Mouse (Mus musculus) macrophage (primary cell): ENCODE data around the gene Ankrd1. TPM values are rescaled to one million over a fixed set of nuclear protein-coding genes. Genes with fewer than 3 reads are reported as not detected.

ENCODE experiments used
- H3K27ac ChIP-seq: fragments of 350-480 bp; formaldehyde crosslinking; 2 replicates; pipeline ENCODE4 v1.9.0; 2021
- H3K36me3 ChIP-seq: fragments of 350-480 bp; formaldehyde crosslinking; 2 replicates; pipeline ENCODE4 v1.9.0; 2021; ENCODE audit errors: inconsistent target
- H3K4me3 ChIP-seq: fragments of 350-480 bp; formaldehyde crosslinking; 2 replicates; pipeline ENCODE4 v1.9.0; 2021; ENCODE audit errors: inconsistent target
- H3K79me2 ChIP-seq: fragments of 350-480 bp; formaldehyde crosslinking; 2 replicates; pipeline ENCODE4 v1.9.0; 2021; ENCODE audit errors: inconsistent target
- WGBS: methylation state at CpG from one replicate; pipeline ENCODE4 v1.1.7; 2026; ENCODE audit warnings: inconsistent platforms; ENCODE audit not compliant: missing documents; 5-methylcytosine and 5-hydroxymethylcytosine counted together
- polyA plus RNA-seq: library from polyadenylated mRNA; stranded (reverse); fragments of 250-400 nt; gene quantifications from 3 replicates; pipeline ENCODE4 v1.2.4, GENCODE M21; 2018; ENCODE audit warnings: inconsistent platforms
- total RNA-seq, 78 experiments: library from RNA; depleted of rRNA; stranded (reverse); fragments of 250-400 nt; gene quantifications; 1 replicate in 9 of 78; 2 replicates in 24 of 78; 3 replicates in 43 of 78; 4 replicates in 2 of 78; pipeline ENCODE4 v1.2.4; 2018; ENCODE audit warnings: inconsistent platforms in 56 of 78

Ankrd1 gene
- total RNA-seq (2018; cell fraction: chromatin; rRNA removed), result under 1 TPM in 1 of 26 experiments, not detected in 25; 0.35 TPM
- under 1 TPM in 11 of 26 experiments, not detected in 15; 0.07 to 0.24 (median 0.14) TPM for total RNA-seq (2018; cell fraction: cytosol; rRNA removed)
- total RNA-seq (2018; cell fraction: nucleus; rRNA removed), result not detected
- 0.12 to 0.33 TPM in 2 of 3 replicates, not detected in the other for polyA plus RNA-seq

GRCm38 (mm10) chr19:36119783-36120471 lies at the start of gene Ankrd1:
TSS of gene Ankrd1 (minus strand) at chr19:36120099.
- Histone ChIP-seq H3K27ac (no peak within 1 kb of the TSS), H3K36me3 (no peaks in the 10 kb centered on the region), H3K79me2 (no peaks in the 10 kb centered on the region), H3K4me3 (no peak within 1 kb of the TSS)
- WGBS, result 80% methylated on average over 10 of the region's 14 CpGs

GRCm38 (mm10) chr19:36169101-36169500 lies 49.2 kb upstream of the Ankrd1 start:
- 80% methylated on average over 2 of the region's 2 CpGs for WGBS
- Histone ChIP-seq H3K4me3 (no peak overlapping the region), H3K27ac (no peak overlapping the region), H3K36me3 (no peaks in the 10 kb centered on the region), H3K79me2 (no peaks in the 10 kb centered on the region)

DNA sequence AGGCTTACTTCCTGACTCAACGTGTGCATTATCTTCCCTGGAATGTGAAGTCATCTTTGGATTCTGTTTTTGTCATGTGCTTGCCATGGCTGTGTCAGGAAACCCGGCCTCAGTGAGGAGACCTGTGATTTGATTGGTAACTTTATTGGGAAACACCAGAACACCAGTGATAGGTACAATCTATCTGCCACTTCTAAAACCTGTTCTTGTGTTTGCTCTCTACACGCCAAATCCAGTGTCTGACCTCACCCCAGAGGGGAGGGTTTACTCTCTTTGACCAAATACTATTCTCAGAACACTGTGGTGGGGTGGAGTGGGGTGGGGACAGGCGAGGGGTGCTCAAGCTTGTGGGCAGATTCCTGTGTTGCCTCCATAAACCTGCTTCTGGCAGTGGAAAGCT lies 48.2 kb upstream of the Ankrd1 start:
- 80% methylated on average over 4 of the region's 4 CpGs for WGBS
- H3K27ac ChIP-seq, result no peak overlapping the region
- no peak overlapping the region for H3K4me3 ChIP-seq
- H3K36me3 ChIP-seq, result no peaks in the 10 kb centered on the region
- H3K79me2 ChIP-seq, result no peaks in the 10 kb centered on the region

GRCm38 (mm10) chr19:36167291-36167896 lies 47.5 kb upstream of the Ankrd1 start:
- WGBS, result 87% methylated on average over 6 of the region's 6 CpGs

DNA sequence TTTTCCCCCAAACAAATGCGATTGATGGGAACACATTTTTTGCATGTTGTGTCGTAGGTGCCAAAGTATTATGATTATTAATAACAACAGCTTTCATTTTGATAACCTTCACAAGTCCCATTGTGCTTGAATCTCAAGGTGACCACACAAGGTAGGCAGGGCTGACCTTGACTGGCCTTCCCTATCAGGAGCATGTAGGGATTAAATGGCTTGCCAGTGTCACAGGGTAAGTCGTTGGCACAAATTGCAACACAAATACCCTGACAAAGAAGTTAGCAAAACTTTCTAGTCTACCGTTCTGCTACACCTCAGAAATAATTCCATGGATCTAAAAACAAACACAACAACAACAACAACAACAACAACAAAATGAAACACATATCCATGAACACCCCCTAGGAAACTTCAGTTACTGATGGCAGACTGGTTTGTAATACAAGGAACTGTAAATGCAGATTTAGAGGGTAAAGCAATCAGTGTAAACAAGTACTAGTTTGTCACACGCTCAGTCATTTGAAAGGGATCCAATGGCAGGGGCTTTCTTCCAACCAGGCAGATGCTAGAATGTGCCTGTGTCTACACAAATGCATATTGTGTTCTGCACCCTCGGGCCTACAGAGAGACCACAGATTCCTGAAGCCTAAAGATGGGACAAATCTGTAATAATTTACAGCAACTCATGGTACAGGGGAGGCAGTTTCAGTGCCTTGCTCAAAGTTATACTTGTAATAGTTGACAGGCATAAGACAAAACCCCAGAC lies 46.7 kb upstream of the Ankrd1 start:
- Histone ChIP-seq H3K79me2 (no peaks in the 10 kb centered on the region), H3K27ac (no peak overlapping the region), H3K36me3 (no peaks in the 10 kb centered on the region), H3K4me3 (no peak overlapping the region)
- 91% methylated on average over 6 of the region's 6 CpGs for WGBS

More at GRCm38 (mm10) chr19:36167291-36167896, 47.5 kb upstream of the Ankrd1 start:
- Histone ChIP-seq H3K27ac (no peak overlapping the region), H3K79me2 (no peaks in the 10 kb centered on the region), H3K36me3 (no peaks in the 10 kb centered on the region), H3K4me3 (no peak overlapping the region)

GRCm38 (mm10) chr19:36165351-36165750 lies 45.5 kb upstream of the Ankrd1 start:
- Histone ChIP-seq H3K27ac (no peak overlapping the region), H3K79me2 (no peaks in the 10 kb centered on the region), H3K4me3 (no peak overlapping the region), H3K36me3 (no peaks in the 10 kb centered on the region)
- 59% methylated on average over 4 of the region's 4 CpGs for WGBS

- Histone ChIP-seq H3K4me3 (no peak overlapping the region), H3K36me3 (no peaks in the 10 kb centered on the region), H3K27ac (no peak overlapping the region), H3K79me2 (no peaks in the 10 kb centered on the region)
- WGBS, result 87% methylated on average over 4 of the region's 4 CpGs
Measured at GRCm38 (mm10) chr19:36150241-36151007, 30.5 kb upstream of the Ankrd1 start.

DNA sequence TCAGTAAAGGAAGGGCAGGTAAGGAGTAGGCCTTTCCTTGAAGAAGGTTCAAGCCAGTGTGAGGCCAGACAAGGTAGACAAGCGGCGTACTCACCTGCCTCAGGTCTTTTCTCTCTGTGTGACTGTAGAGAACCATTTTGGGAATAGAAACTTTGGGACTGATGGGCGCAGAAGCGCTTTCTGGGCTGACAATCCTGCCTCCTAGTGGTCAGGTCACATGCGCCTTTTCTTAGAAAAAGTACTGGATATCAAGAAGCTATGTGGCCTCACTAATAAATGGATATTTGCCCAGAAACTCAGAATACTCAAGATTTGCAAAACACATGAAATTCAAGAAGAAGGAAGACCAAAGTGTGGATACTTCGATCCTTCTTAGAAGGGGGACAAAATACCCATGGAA lies 28.7 kb upstream of the Ankrd1 start:
- Histone ChIP-seq H3K79me2 (no peaks in the 10 kb centered on the region), H3K27ac (no peak overlapping the region), H3K36me3 (no peaks in the 10 kb centered on the region), H3K4me3 (no peak overlapping the region)
- 98% methylated on average over 6 of the region's 6 CpGs for WGBS

DNA sequence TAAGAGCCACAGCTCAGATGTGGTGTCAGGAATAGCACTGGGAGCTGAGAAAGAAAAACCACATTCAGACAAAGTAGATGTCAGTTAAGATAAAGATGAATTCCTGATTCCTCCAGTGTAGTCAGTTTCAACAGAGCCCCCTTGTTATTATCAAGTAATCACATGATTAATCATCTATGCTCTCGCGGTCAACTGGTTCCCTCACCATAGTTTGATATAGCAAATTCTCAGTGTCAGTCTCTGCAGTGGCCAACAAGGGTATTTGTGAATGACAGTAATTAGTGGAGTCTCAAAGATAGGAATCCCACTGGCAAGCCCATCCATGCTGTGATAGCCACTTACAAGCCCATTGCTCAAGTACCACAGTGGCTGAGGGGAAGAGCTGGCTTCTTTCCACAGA lies 23.7 kb upstream of the Ankrd1 start:
- no peak overlapping the region for H3K4me3 ChIP-seq

GRCm38 (mm10) chr19:36133731-36134130 lies 13.8 kb upstream of the Ankrd1 start:
- H3K4me3 ChIP-seq, result no peak overlapping the region
- H3K36me3 ChIP-seq, result no peaks in the 10 kb centered on the region
- WGBS, result 76% methylated on average over 5 of the region's 5 CpGs
- no peaks in the 10 kb centered on the region for H3K79me2 ChIP-seq
- no peak overlapping the region for H3K27ac ChIP-seq

More for the DNA sequence above, 23.7 kb upstream of the Ankrd1 start:
- Histone ChIP-seq H3K27ac (no peak overlapping the region), H3K36me3 (no peaks in the 10 kb centered on the region), H3K79me2 (no peaks in the 10 kb centered on the region)
- WGBS, result 91% methylated on average over 2 of the region's 2 CpGs

- no peak overlapping the region for H3K4me3 ChIP-seq
- H3K27ac ChIP-seq, result no peak overlapping the region
- no peaks in the 10 kb centered on the region for H3K36me3 ChIP-seq
- 94% methylated on average over 5 of the region's 6 CpGs for WGBS
- no peaks in the 10 kb centered on the region for H3K79me2 ChIP-seq
Measured at GRCm38 (mm10) chr19:36133064-36133463, 13.2 kb upstream of the Ankrd1 start.

DNA sequence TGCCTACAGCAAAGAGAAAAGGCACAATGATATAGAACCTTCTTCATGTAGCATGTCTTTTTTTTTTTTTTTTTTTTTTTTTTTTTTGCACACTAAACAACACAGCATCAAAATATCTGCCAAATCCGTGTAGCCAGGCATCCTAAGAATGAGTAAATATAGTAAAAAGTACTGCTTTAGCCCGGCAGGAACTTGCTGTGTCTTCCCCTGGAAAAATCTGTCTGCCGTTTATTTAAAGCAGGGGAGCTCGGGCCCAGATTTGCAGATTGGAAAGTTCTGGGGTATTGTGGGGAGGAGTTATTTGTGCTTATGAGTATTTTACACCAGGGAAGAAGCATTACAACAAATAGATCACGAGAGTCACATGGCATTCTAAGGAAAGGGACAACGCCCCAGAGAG lies 12.1 kb upstream of the Ankrd1 start:
- Histone ChIP-seq H3K36me3 (no peaks in the 10 kb centered on the region), H3K79me2 (no peaks in the 10 kb centered on the region)
- WGBS, result 84% methylated on average over 5 of the region's 6 CpGs

DNA sequence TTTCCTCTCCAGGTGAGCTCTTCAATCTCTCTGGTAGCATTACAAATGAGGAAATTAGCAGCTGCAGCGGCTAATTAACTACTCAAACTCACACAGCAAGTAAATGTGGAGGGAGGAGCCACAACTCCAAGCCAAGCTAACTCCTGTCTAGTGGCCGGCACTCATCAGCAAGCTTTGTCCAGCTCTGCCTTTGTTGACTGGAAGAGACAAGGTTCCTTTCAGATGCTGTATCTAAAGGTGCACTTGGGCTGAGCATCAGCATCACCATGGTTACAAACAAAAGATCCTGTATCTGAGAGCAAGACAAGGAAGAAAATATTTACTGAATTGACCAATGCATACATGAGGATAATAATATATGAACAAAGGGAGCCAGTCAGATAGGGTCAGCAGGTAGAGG lies 10.3 kb upstream of the Ankrd1 start:
- no peak overlapping the region for H3K27ac ChIP-seq
- no peaks in the 10 kb centered on the region for H3K79me2 ChIP-seq
- H3K36me3 ChIP-seq, result no peaks in the 10 kb centered on the region
- H3K4me3 ChIP-seq, result no peak overlapping the region
- 51% methylated on average over 2 of the region's 2 CpGs for WGBS

More for the DNA sequence above, 12.1 kb upstream of the Ankrd1 start:
- Histone ChIP-seq H3K27ac (no peak overlapping the region), H3K4me3 (no peak overlapping the region)

DNA sequence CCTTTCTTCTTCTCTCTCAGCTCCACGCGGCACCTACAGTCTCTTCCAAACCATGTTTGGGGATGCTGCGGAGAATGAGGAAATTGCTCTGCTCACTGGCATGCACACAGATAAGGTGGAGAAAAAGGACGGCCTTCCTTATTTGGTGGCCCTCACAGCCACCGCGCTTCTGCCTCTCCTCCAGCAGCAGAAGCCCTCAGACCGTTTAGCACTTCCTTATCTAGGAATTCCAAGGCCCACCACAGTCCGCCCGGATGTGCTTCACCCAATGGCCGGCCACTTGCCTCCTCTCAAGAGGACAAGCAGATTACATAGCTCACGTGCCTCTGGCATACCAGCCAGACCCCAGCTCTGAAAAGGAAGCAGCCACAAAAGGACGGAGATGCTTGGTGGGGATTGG lies 9.7 kb upstream of the Ankrd1 start:
- Histone ChIP-seq H3K79me2 (no peaks in the 10 kb centered on the region), H3K27ac (no peak overlapping the region), H3K36me3 (no peaks in the 10 kb centered on the region), H3K4me3 (no peak overlapping the region)
- WGBS, result 2% methylated on average over 12 of the region's 12 CpGs
